Mouse (Mus musculus): ENCODE data around the gene Itpripl2. TPM values are rescaled to one million over a fixed set of nuclear protein-coding genes. Genes with fewer than 3 reads are reported as not detected.
A peak's percentile ranks its signal among the peaks of the same experiment; 100 is the strongest.

Itpripl2 gene
- polyA plus RNA-seq, 1 experiment from 2014 or later: 4.1 TPM

- Histone ChIP-seq H3K9ac (no peak overlapping the region), H3K9me3 (ENCODE audit: low read depth, low read length) (no peaks in the 10 kb centered on the region), H3K4me1 (ENCODE audit: insufficient read depth) (peaks cover 8% of the 10 kb centered on the region; the same call in 1 of the 2 replicates), H3K4me2 (peak overlapping the region; percentile 37; the same call in 1 of the 2 replicates), H3K27me3 (ENCODE audit: insufficient read depth, low read length) (peaks cover 15% of the 10 kb centered on the region), H3K27ac (ENCODE audit: low read depth) (no peak overlapping the region), H3K36me3 (ENCODE audit: insufficient read depth) (no peaks in the 10 kb centered on the region), H3K4me3 (ENCODE audit: low read depth, low read length) (no peak overlapping the region)
- WGBS: 8% methylated on average over 9 of the region's 9 CpGs
- ATAC-seq (ENCODE audit: insufficient read depth): no peak
- no peak for TF ChIP-seq CTCF (IDR thresholded peaks at IDR 0.05; ENCODE audit: low read depth)
- DNase-seq: no peak
Measured at GRCm38 (mm10) chr7:118443371-118443770, 48.4 kb downstream of the Itpripl2 start.

- WGBS: 74% methylated on average over 6 of the region's 6 CpGs
- H3K36me3 ChIP-seq (ENCODE audit: insufficient read depth): no peaks in the 10 kb centered on the region
- no peak overlapping the region for H3K27ac ChIP-seq (ENCODE audit: low read depth)
- no peaks in the 10 kb centered on the region for H3K9me3 ChIP-seq (ENCODE audit: low read depth, low read length)
- TF ChIP-seq CTCF (IDR thresholded peaks at IDR 0.05; ENCODE audit: low read depth): no peak
- peaks cover 3% of the 10 kb centered on the region; the same call in 1 of the 2 replicates for H3K4me1 ChIP-seq (ENCODE audit: insufficient read depth)
- no peak overlapping the region for H3K9ac ChIP-seq
- H3K4me3 ChIP-seq (ENCODE audit: low read depth, low read length): no peak overlapping the region
- no peak for DNase-seq
- H3K27me3 ChIP-seq (ENCODE audit: insufficient read depth, low read length): peaks cover 5% of the 10 kb centered on the region; the same call in 1 of the 2 replicates
- H3K4me2 ChIP-seq: no peak overlapping the region
- no peak for ATAC-seq (ENCODE audit: insufficient read depth)
Measured at GRCm38 (mm10) chr7:118441535-118441934, 50.2 kb downstream of the Itpripl2 start.

- no peak overlapping the region for H3K27ac ChIP-seq (ENCODE audit: low read depth)
- peak; percentile 81 for TF ChIP-seq CTCF (IDR thresholded peaks at IDR 0.05; ENCODE audit: low read depth)
- no peaks in the 10 kb centered on the region for H3K9me3 ChIP-seq (ENCODE audit: low read depth, low read length)
- no peaks in the 10 kb centered on the region for H3K27me3 ChIP-seq (ENCODE audit: insufficient read depth, low read length)
- no peaks in the 10 kb centered on the region for H3K4me1 ChIP-seq (ENCODE audit: insufficient read depth)
- no peaks in the 10 kb centered on the region for H3K36me3 ChIP-seq (ENCODE audit: insufficient read depth)
- H3K4me2 ChIP-seq: no peak overlapping the region
- ATAC-seq (ENCODE audit: insufficient read depth): no peak
- H3K4me3 ChIP-seq (ENCODE audit: low read depth, low read length): no peak overlapping the region
- 52% methylated on average over 7 of the region's 7 CpGs for WGBS
- H3K9ac ChIP-seq: no peak overlapping the region
- DNase-seq: peak; percentile 61
Measured at GRCm38 (mm10) chr7:118437101-118437802, 54.5 kb downstream of the Itpripl2 start.

Other genes starting within 250 kb of the Itpripl2 start
- 28.1 and 28.3 TPM in 2 replicates for gene Smg1, start 248.3 kb downstream of the Itpripl2 start, polyA plus RNA-seq (2014; fragmentation: Nextera tagmentation; extraction: Ambion mirVana)
- gene Syt17, start 43.8 kb downstream of the Itpripl2 start, polyA plus RNA-seq (2014; fragmentation: Nextera tagmentation; extraction: Ambion mirVana): 2.2 and 2.5 TPM in 2 replicates
- 117 and 132 TPM in 2 replicates for gene Coq7, start 41.4 kb upstream of the Itpripl2 start, polyA plus RNA-seq (2014; fragmentation: Nextera tagmentation; extraction: Ambion mirVana)
- gene Tmc7, start 92.8 kb upstream of the Itpripl2 start, polyA plus RNA-seq (2014; fragmentation: Nextera tagmentation; extraction: Ambion mirVana): 1.7 and 2.2 TPM in 2 replicates
- 0.08 TPM in 1 of 2 replicates, not detected in the other for gene Tmc5, start 105.3 kb upstream of the Itpripl2 start, polyA plus RNA-seq (2014; fragmentation: Nextera tagmentation; extraction: Ambion mirVana)
- gene Gde1, start 213.8 kb upstream of the Itpripl2 start, polyA plus RNA-seq (2014; fragmentation: Nextera tagmentation; extraction: Ambion mirVana): 102 and 106 TPM in 2 replicates
- 12.0 and 13.5 TPM in 2 replicates for gene Ccp110, start 220.6 kb upstream of the Itpripl2 start, polyA plus RNA-seq (2014; fragmentation: Nextera tagmentation; extraction: Ambion mirVana)
- 63.4 and 66.3 TPM in 2 replicates for gene Vps35l, start 248.3 kb upstream of the Itpripl2 start, polyA plus RNA-seq (2014; fragmentation: Nextera tagmentation; extraction: Ambion mirVana)

All from lung, embryonic 14.5 days (tissue).